Mouse (Mus musculus): ENCODE measurements around the gene Pou2f3.

Pou2f3 gene

GRCm38 (mm10) chr9:43084496-43085362 lies 125.4 kb downstream of the Pou2f3 start:
- DNase-seq (ENCODE audit: low spot score in 2 of 2), result no peak

GRCm38 (mm10) chr9:43083441-43084055 lies 126.6 kb downstream of the Pou2f3 start:
- no peak for DNase-seq (ENCODE audit: low spot score in 2 of 2)

GRCm38 (mm10) chr9:43078711-43079110 lies 131.5 kb downstream of the Pou2f3 start:
- DNase-seq (ENCODE audit: low spot score in 2 of 2), result no peak

GRCm38 (mm10) chr9:43076163-43076562 lies 134.0 kb downstream of the Pou2f3 start:
- no peak for DNase-seq (ENCODE audit: low spot score in 2 of 2)

- DNase-seq (ENCODE audit: low spot score in 2 of 2), result no peak
These were observed 135.6 kb downstream of the Pou2f3 start for GRCm38 (mm10) chr9:43074611-43075010.
